Mouse (Mus musculus): ENCODE data around the gene Rpl18. TPM values are rescaled to one million over a fixed set of nuclear protein-coding genes. Genes with fewer than 3 reads are reported as not detected.

Rpl18 gene
- polyA plus RNA-seq, 1 experiment from 2014 or later: 1,034 TPM

- H3K4me1 ChIP-seq: peaks cover 16% of the 10 kb centered on the region
- 65% methylated on average over 6 of the region's 6 CpGs for WGBS
- ATAC-seq (ENCODE audit: insufficient number of reproducible peaks, low FRiP score, low TSS enrichment, low read depth): no peak
These were observed 31.3 kb downstream of the Rpl18 start for GRCm38 (mm10) chr7:45746518-45746917.

GRCm38 (mm10) chr7:45747450-45747849 is 32.2 kb downstream of the Rpl18 start:
- ATAC-seq (ENCODE audit: insufficient number of reproducible peaks, low FRiP score, low TSS enrichment, low read depth): no peak
- H3K4me3 ChIP-seq: no peak overlapping the region
- no peaks in the 10 kb centered on the region for H3K36me3 ChIP-seq
- H3K27me3 ChIP-seq: no peaks in the 10 kb centered on the region
- no peak overlapping the region for H3K4me2 ChIP-seq
- H3K27ac ChIP-seq: no peak overlapping the region
- H3K4me1 ChIP-seq: peaks cover 8% of the 10 kb centered on the region; the same call in 1 of the 2 replicates
- 86% methylated on average over 5 of the region's 5 CpGs for WGBS
- H3K9me3 ChIP-seq: no peaks in the 10 kb centered on the region
- no peak overlapping the region for H3K9ac ChIP-seq

More at GRCm38 (mm10) chr7:45746518-45746917, 31.3 kb downstream of the Rpl18 start:
- H3K36me3 ChIP-seq: no peaks in the 10 kb centered on the region
- no peak overlapping the region for H3K4me2 ChIP-seq
- H3K4me3 ChIP-seq: no peak overlapping the region
- no peak overlapping the region for H3K27ac ChIP-seq
- no peak overlapping the region for H3K9ac ChIP-seq
- no peaks in the 10 kb centered on the region for H3K9me3 ChIP-seq
- H3K27me3 ChIP-seq: no peaks in the 10 kb centered on the region

GRCm38 (mm10) chr7:45748110-45748509 is 32.9 kb downstream of the Rpl18 start:
- no peak overlapping the region for H3K4me2 ChIP-seq
- WGBS: 81% methylated on average over 7 of the region's 7 CpGs
- H3K36me3 ChIP-seq: no peaks in the 10 kb centered on the region
- no peak overlapping the region for H3K27ac ChIP-seq
- no peaks in the 10 kb centered on the region for H3K9me3 ChIP-seq
- peaks cover 8% of the 10 kb centered on the region; the same call in 1 of the 2 replicates for H3K4me1 ChIP-seq
- H3K9ac ChIP-seq: no peak overlapping the region
- no peaks in the 10 kb centered on the region for H3K27me3 ChIP-seq
- no peak overlapping the region for H3K4me3 ChIP-seq
- no peak for ATAC-seq (ENCODE audit: insufficient number of reproducible peaks, low FRiP score, low TSS enrichment, low read depth)

GRCm38 (mm10) chr7:45749401-45749800 is 34.1 kb downstream of the Rpl18 start:
- Histone ChIP-seq H3K27ac (no peak overlapping the region), H3K36me3 (no peaks in the 10 kb centered on the region), H3K4me2 (no peak overlapping the region), H3K4me3 (no peak overlapping the region), H3K4me1 (peaks cover 8% of the 10 kb centered on the region; the same call in 1 of the 2 replicates), H3K9ac (no peak overlapping the region), H3K27me3 (no peaks in the 10 kb centered on the region), H3K9me3 (no peaks in the 10 kb centered on the region)
- ATAC-seq (ENCODE audit: insufficient number of reproducible peaks, low FRiP score, low TSS enrichment, low read depth): no peak
- WGBS: 33% methylated on average over 9 of the region's 10 CpGs

GRCm38 (mm10) chr7:45750162-45750561 is 34.9 kb downstream of the Rpl18 start:
- H3K27me3 ChIP-seq: no peaks in the 10 kb centered on the region
- H3K36me3 ChIP-seq: no peaks in the 10 kb centered on the region
- 64% methylated on average over 9 of the region's 9 CpGs for whole genome bisulfite sequencing
- H3K4me1 ChIP-seq: peaks cover 8% of the 10 kb centered on the region; the same call in 1 of the 2 replicates
- no peak overlapping the region for H3K4me3 ChIP-seq
- H3K9me3 ChIP-seq: no peaks in the 10 kb centered on the region
- no peak overlapping the region for H3K9ac ChIP-seq
- H3K4me2 ChIP-seq: no peak overlapping the region
- H3K27ac ChIP-seq: no peak overlapping the region
- ATAC-seq (ENCODE audit: insufficient number of reproducible peaks, low FRiP score, low TSS enrichment, low read depth): no peak

- 58% methylated on average over 6 of the region's 6 CpGs for WGBS
- Histone ChIP-seq H3K4me1 (peaks cover 7% of the 10 kb centered on the region; the same call in 1 of the 2 replicates), H3K9ac (no peak overlapping the region), H3K9me3 (no peaks in the 10 kb centered on the region), H3K36me3 (no peaks in the 10 kb centered on the region), H3K4me3 (no peak overlapping the region), H3K4me2 (no peak overlapping the region), H3K27ac (no peak overlapping the region), H3K27me3 (peaks cover 28% of the 10 kb centered on the region)
- ATAC-seq (ENCODE audit: insufficient number of reproducible peaks, low FRiP score, low TSS enrichment, low read depth): no peak
These were observed 40.4 kb downstream of the Rpl18 start for GRCm38 (mm10) chr7:45755703-45756102.

GRCm38 (mm10) chr7:45759400-45759799 is 44.1 kb downstream of the Rpl18 start:
- Histone ChIP-seq H3K4me3 (peak overlapping the region; percentile 21), H3K36me3 (no peaks in the 10 kb centered on the region), H3K9me3 (no peaks in the 10 kb centered on the region), H3K27ac (no peak overlapping the region; the same call in 1 of the 2 replicates), H3K4me2 (peak overlapping the region; percentile 42), H3K4me1 (peaks cover 7% of the 10 kb centered on the region; the same call in 1 of the 2 replicates), H3K9ac (no peak overlapping the region), H3K27me3 (peaks cover 28% of the 10 kb centered on the region)
- no peak for ATAC-seq (ENCODE audit: insufficient number of reproducible peaks, low FRiP score, low TSS enrichment, low read depth)
- 3% methylated on average over 26 of the region's 27 CpGs for whole genome bisulfite sequencing

GRCm38 (mm10) chr7:45760151-45760550 is 44.9 kb downstream of the Rpl18 start:
- Histone ChIP-seq H3K27ac (no peak overlapping the region), H3K9me3 (no peaks in the 10 kb centered on the region), H3K4me2 (no peak overlapping the region), H3K4me1 (peaks cover 7% of the 10 kb centered on the region; the same call in 1 of the 2 replicates), H3K4me3 (no peak overlapping the region), H3K27me3 (peaks cover 28% of the 10 kb centered on the region), H3K36me3 (no peaks in the 10 kb centered on the region), H3K9ac (no peak overlapping the region)
- WGBS: 63% methylated on average over 5 of the region's 5 CpGs
- ATAC-seq (ENCODE audit: insufficient number of reproducible peaks, low FRiP score, low TSS enrichment, low read depth): no peak

- H3K4me3 ChIP-seq: no peak overlapping the region
- no peak overlapping the region for H3K9ac ChIP-seq
- no peaks in the 10 kb centered on the region for H3K9me3 ChIP-seq
- WGBS: 38% methylated on average over 8 of the region's 8 CpGs
- H3K4me1 ChIP-seq: 0 out of 2 replicates have a peak, but pooled peaks cover 7% of the 10 kb centered on the region
- peak overlapping the region; percentile 64 for H3K27ac ChIP-seq
- no peak overlapping the region for H3K4me2 ChIP-seq
- ATAC-seq (ENCODE audit: insufficient number of reproducible peaks, low FRiP score, low TSS enrichment, low read depth): no peak
- H3K36me3 ChIP-seq: no peaks in the 10 kb centered on the region
- no peaks in the 10 kb centered on the region for H3K27me3 ChIP-seq
These were observed 50.7 kb downstream of the Rpl18 start for GRCm38 (mm10) chr7:45765995-45766394.

GRCm38 (mm10) chr7:45766764-45767163 is 51.5 kb downstream of the Rpl18 start:
- H3K4me3 ChIP-seq: no peak overlapping the region
- peak; percentile 56; the same call in 1 of the 2 replicates for ATAC-seq (ENCODE audit: insufficient number of reproducible peaks, low FRiP score, low TSS enrichment, low read depth)
- H3K9ac ChIP-seq: no peak overlapping the region

GRCm38 (mm10) chr7:45767500-45767899 is 52.2 kb downstream of the Rpl18 start:
- H3K36me3 ChIP-seq: no peaks in the 10 kb centered on the region
- 0 out of 2 replicates have a peak, but pooled peaks cover 7% of the 10 kb centered on the region for H3K4me1 ChIP-seq
- H3K27me3 ChIP-seq: no peaks in the 10 kb centered on the region
- no peak overlapping the region for H3K4me3 ChIP-seq
- H3K9me3 ChIP-seq: no peaks in the 10 kb centered on the region
- H3K9ac ChIP-seq: no peak overlapping the region
- H3K4me2 ChIP-seq: no peak overlapping the region
- no peak overlapping the region for H3K27ac ChIP-seq
- ATAC-seq (ENCODE audit: insufficient number of reproducible peaks, low FRiP score, low TSS enrichment, low read depth): no peak
- 92% methylated on average over 6 of the region's 6 CpGs for WGBS

More at GRCm38 (mm10) chr7:45766764-45767163, 51.5 kb downstream of the Rpl18 start:
- Histone ChIP-seq H3K4me1 (0 out of 2 replicates have a peak, but pooled peaks cover 7% of the 10 kb centered on the region), H3K27me3 (no peaks in the 10 kb centered on the region), H3K36me3 (no peaks in the 10 kb centered on the region), H3K27ac (no peak overlapping the region; the same call in 1 of the 2 replicates), H3K4me2 (no peak overlapping the region), H3K9me3 (no peaks in the 10 kb centered on the region)
- 38% methylated on average over 8 of the region's 8 CpGs for WGBS
